Mouse (Mus musculus): Measurements from ENCODE around the gene Lrrc38.

Gene Lrrc38

GRCm38 (mm10) chr4:143350047-143351015, 774 bp downstream of the Lrrc38 start:
- WGBS: 5% methylated on average over 72 of the region's 72 CpGs

- WGBS: 88% methylated on average over 4 of the region's 4 CpGs
Observed at GRCm38 (mm10) chr4:143352301-143352700, 2.7 kb downstream of the Lrrc38 start.

- 78% methylated on average over 10 of the region's 10 CpGs for WGBS
Observed at GRCm38 (mm10) chr4:143361520-143361919, 12.0 kb downstream of the Lrrc38 start.

- 48% methylated on average over 15 of the region's 15 CpGs for WGBS
Observed at GRCm38 (mm10) chr4:143366415-143367041, 17.0 kb downstream of the Lrrc38 start.

- WGBS: 56% methylated on average over 7 of the region's 7 CpGs
Observed at GRCm38 (mm10) chr4:143379480-143379879, 29.9 kb downstream of the Lrrc38 start.

- WGBS: 35% methylated on average over 15 of the region's 15 CpGs
Observed at GRCm38 (mm10) chr4:143379931-143380715, 30.6 kb downstream of the Lrrc38 start.

GRCm38 (mm10) chr4:143380716-143381004, 31.1 kb downstream of the Lrrc38 start:
- WGBS: 2% methylated on average over 5 of the region's 5 CpGs

- 54% methylated on average over 3 of the region's 3 CpGs for WGBS
Observed at GRCm38 (mm10) chr4:143382163-143382562, 32.6 kb downstream of the Lrrc38 start.

- 54% methylated on average over 4 of the region's 4 CpGs for WGBS
Observed at GRCm38 (mm10) chr4:143383646-143384045, 34.1 kb downstream of the Lrrc38 start.

- 9% methylated on average over 39 of the region's 43 CpGs for WGBS
Observed at GRCm38 (mm10) chr4:143388955-143389702, 39.6 kb downstream of the Lrrc38 start.

- WGBS: 83% methylated on average over 26 of the region's 26 CpGs
Observed at GRCm38 (mm10) chr4:143394181-143394580, 44.6 kb downstream of the Lrrc38 start, which contains the start of gene Pramel1. Pramel1 (plus strand) TSS chr4:143394428.

GRCm38 (mm10) chr4:143411566-143412218, 62.1 kb downstream of the Lrrc38 start:
- 60% methylated on average over 5 of the region's 5 CpGs for WGBS

GRCm38 (mm10) chr4:143412219-143413092, 62.9 kb downstream of the Lrrc38 start, which contains the start of gene Pramef8:
Pramef8 (plus strand) TSS chr4:143412426.
- under 1% methylated on average over 50 of the region's 50 CpGs for WGBS

- 95% methylated on average over 1 of the region's 1 CpGs for WGBS
Observed at GRCm38 (mm10) chr4:143413621-143414020, 64.1 kb downstream of the Lrrc38 start.

GRCm38 (mm10) chr4:143414121-143414520, 64.6 kb downstream of the Lrrc38 start:
- 98% methylated on average over 3 of the region's 3 CpGs for WGBS

Data from cerebral cortex, adult 2 months (tissue).